Mouse (Mus musculus) midbrain, embryonic 13.5 days (tissue): Measurements from ENCODE around the gene Rpl18a. TPM values are rescaled to one million over a fixed set of nuclear protein-coding genes. Genes with fewer than 3 reads are reported as not detected.
A peak's percentile ranks its signal among the peaks of the same experiment; 100 is the strongest.

Experiments used
- ATAC-seq: fragments of 200-750 bp; cut with Nextera tagmentation; 2 replicates; pipeline ENCODE4 v1.8.0; 2017; ENCODE audit warnings: mild to moderate bottlenecking, moderate TSS enrichment, moderate library complexity
- H3K27ac ChIP-seq: fragments of 300-500 bp; sonication (generic); 2 replicates; pipeline ENCODE4 v1.5.1; 2015; ENCODE audit warnings: inconsistent platforms, mild to moderate bottlenecking, moderate library complexity
- H3K27me3 ChIP-seq: fragments of 300-500 bp; sonication (generic); 2 replicates; pipeline ENCODE4 v1.6.1; 2015; ENCODE audit warnings: mild to moderate bottlenecking, inconsistent platforms
- H3K36me3 ChIP-seq: fragments of 300-500 bp; sonication (generic); 2 replicates; pipeline ENCODE4 v1.6.1; 2015; ENCODE audit warnings: mild to moderate bottlenecking, inconsistent platforms
- H3K4me1 ChIP-seq: fragments of 300-500 bp; sonication (generic); replicated peaks from 2 replicates; pipeline ENCODE4 v1.6.1; 2015; ENCODE audit warnings: inconsistent platforms
- H3K4me2 ChIP-seq: fragments of 300-500 bp; sonication (generic); replicated peaks from 2 replicates; pipeline ENCODE4 v1.6.1; 2015; ENCODE audit warnings: moderate library complexity, mild to moderate bottlenecking, inconsistent platforms
- H3K4me3 ChIP-seq: fragments of 300-500 bp; sonication (generic); replicated peaks from 2 replicates; pipeline ENCODE4 v1.5.1; 2015; ENCODE audit warnings: mild to moderate bottlenecking, inconsistent platforms
- H3K9ac ChIP-seq: fragments of 300-500 bp; sonication (generic); replicated peaks from 2 replicates; pipeline ENCODE4 v1.6.1; 2015; ENCODE audit warnings: mild to moderate bottlenecking, inconsistent platforms
- H3K9me3 ChIP-seq: fragments of 300-500 bp; sonication (generic); 2 replicates; pipeline ENCODE4 v1.6.1; 2016; ENCODE audit warnings: mild to moderate bottlenecking, inconsistent platforms
- WGBS: fragments of 180-500 bp; shearing (Covaris S2); methylation state at CpG from one replicate; pipeline ENCODE4 v1.1.7; 2015; 5-methylcytosine and 5-hydroxymethylcytosine counted together
- polyA plus RNA-seq: library from polyadenylated mRNA; unstranded; fragments of >200 nt; fragmentation: Nextera tagmentation; extraction: Ambion mirVana; gene quantifications from 2 replicates; pipeline ENCODE4 v1.2.1, GENCODE M21; 2015

The Rpl18a gene
- polyA plus RNA-seq, 1 experiment from 2014 or later, result 2,717 TPM

DNA sequence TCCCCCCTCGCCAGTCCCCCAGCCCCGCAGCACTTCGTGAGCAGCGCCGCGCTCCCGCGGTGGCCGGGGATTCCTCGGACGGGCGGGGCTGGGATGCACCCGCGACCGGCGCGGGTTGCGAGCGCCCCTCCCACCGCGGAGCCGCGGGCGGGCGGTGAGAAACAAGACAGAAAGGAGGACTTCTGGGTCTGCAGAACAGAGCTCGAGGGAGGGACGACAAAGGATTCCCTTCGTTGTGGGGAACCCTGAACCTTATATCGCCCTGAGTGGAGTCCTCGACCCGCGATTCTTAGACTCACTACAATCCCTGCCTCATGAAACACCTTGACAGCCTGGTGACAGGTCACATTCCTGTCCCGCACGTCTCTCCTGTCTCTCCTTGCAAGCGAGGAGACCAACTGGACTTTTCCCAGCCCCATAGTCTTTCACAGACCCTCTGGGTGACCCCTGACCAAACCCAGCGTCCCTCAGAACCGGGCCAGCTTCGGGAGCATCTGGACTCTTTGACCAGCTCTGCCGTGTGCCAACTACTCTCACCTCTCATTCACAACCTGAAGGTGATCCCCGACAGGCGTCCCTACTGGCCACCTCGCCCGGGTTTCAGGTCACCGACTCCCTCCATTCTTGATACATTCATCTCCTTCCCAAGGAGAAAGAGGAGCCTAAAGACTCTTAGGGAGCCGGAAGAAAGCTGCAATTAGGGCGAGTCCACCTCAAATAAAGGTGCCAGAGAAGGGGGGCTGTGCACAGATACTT, 33.1 kb downstream of the Rpl18a start:
- WGBS, result 1% methylated on average over 46 of the region's 46 CpGs
- peak overlapping the region; percentile 95 for H3K4me2 ChIP-seq
- no peaks in the 10 kb centered on the region for H3K9me3 ChIP-seq
- peak overlapping the region; percentile 67 for H3K4me3 ChIP-seq
- peak overlapping the region; percentile 93 for H3K9ac ChIP-seq
- H3K36me3 ChIP-seq, result peaks cover 10% of the 10 kb centered on the region
- H3K4me1 ChIP-seq, result peaks cover 72% of the 10 kb centered on the region
- H3K27ac ChIP-seq, result peak overlapping the region; percentile 94
- ATAC-seq, result no peak
- H3K27me3 ChIP-seq, result no peaks in the 10 kb centered on the region

GRCm38 (mm10) chr8:70862824-70863641, 34.2 kb downstream of the Rpl18a start, which contains the start of gene Kcnn1:
Gene Kcnn1, minus strand, starts transcription at chr8:70863258.
- under 1% methylated on average over 55 of the region's 55 CpGs for WGBS
- Histone ChIP-seq H3K4me3 (peak within 1 kb of the TSS; percentile 67), H3K27ac (peak within 1 kb of the TSS; percentile 94), H3K4me2 (peak within 1 kb of the TSS; percentile 95), H3K27me3 (no peaks in the 10 kb centered on the region), H3K9ac (peak within 1 kb of the TSS; percentile 93), H3K4me1 (peaks cover 72% of the 10 kb centered on the region), H3K36me3 (peaks cover 6% of the 10 kb centered on the region), H3K9me3 (no peaks in the 10 kb centered on the region)
- ATAC-seq, result 0 out of 2 replicates have a peak, but pooled peaks have one; percentile 3

- Histone ChIP-seq H3K4me3 (no peak overlapping the region), H3K4me1 (peaks cover 59% of the 10 kb centered on the region), H3K9ac (0 out of 2 replicates have a peak overlapping the region, but pooled peaks have one; percentile 17), H3K27ac (peak overlapping the region; percentile 52; the same call in 1 of the 2 replicates), H3K36me3 (peaks cover 14% of the 10 kb centered on the region), H3K4me2 (peak overlapping the region; percentile 84), H3K27me3 (0 out of 2 replicates have a peak, but pooled peaks cover 3% of the 10 kb centered on the region), H3K9me3 (no peaks in the 10 kb centered on the region)
- WGBS, result 0% methylated on average over 4 of the region's 4 CpGs
- ATAC-seq, result 0 out of 2 replicates have a peak, but pooled peaks have one; percentile 10
Measured at GRCm38 (mm10) chr8:70857516-70857915, 39.7 kb downstream of the Rpl18a start.

- 7% methylated on average over 33 of the region's 33 CpGs for WGBS
- H3K27ac ChIP-seq, result peak overlapping the region; percentile 14; the same call in 1 of the 2 replicates
Measured at GRCm38 (mm10) chr8:70856541-70857197, 40.5 kb downstream of the Rpl18a start.

GRCm38 (mm10) chr8:70856028-70856427, 41.2 kb downstream of the Rpl18a start:
- Histone ChIP-seq H3K9ac (no peak overlapping the region), H3K27me3 (0 out of 2 replicates have a peak, but pooled peaks cover 3% of the 10 kb centered on the region), H3K36me3 (peaks cover 23% of the 10 kb centered on the region), H3K4me2 (peak overlapping the region; percentile 84), H3K4me1 (peaks cover 45% of the 10 kb centered on the region), H3K4me3 (peak overlapping the region; percentile 50; the same call in 1 of the 2 replicates), H3K27ac (no peak overlapping the region), H3K9me3 (no peaks in the 10 kb centered on the region)
- 0 out of 2 replicates have a peak, but pooled peaks have one; percentile 1 for ATAC-seq
- 63% methylated on average over 5 of the region's 5 CpGs for WGBS

More at GRCm38 (mm10) chr8:70856541-70857197, 40.5 kb downstream of the Rpl18a start:
- H3K27me3 ChIP-seq, result 0 out of 2 replicates have a peak, but pooled peaks cover 3% of the 10 kb centered on the region
- peak overlapping the region; percentile 50 for H3K4me3 ChIP-seq
- peak overlapping the region; percentile 70 for H3K9ac ChIP-seq
- peaks cover 19% of the 10 kb centered on the region for H3K36me3 ChIP-seq
- H3K4me2 ChIP-seq, result peak overlapping the region; percentile 84
- peak; percentile 75 for ATAC-seq
- H3K4me1 ChIP-seq, result peaks cover 50% of the 10 kb centered on the region
- H3K9me3 ChIP-seq, result no peaks in the 10 kb centered on the region

GRCm38 (mm10) chr8:70853863-70854262, 43.3 kb downstream of the Rpl18a start:
- H3K4me3 ChIP-seq, result no peak overlapping the region
- no peak overlapping the region for H3K9ac ChIP-seq
- ATAC-seq, result no peak
- 89% methylated on average over 2 of the region's 2 CpGs for WGBS
- H3K4me1 ChIP-seq, result peaks cover 37% of the 10 kb centered on the region
- H3K27ac ChIP-seq, result no peak overlapping the region
- peaks cover 33% of the 10 kb centered on the region for H3K36me3 ChIP-seq
- no peak overlapping the region for H3K4me2 ChIP-seq
- H3K9me3 ChIP-seq, result no peaks in the 10 kb centered on the region
- H3K27me3 ChIP-seq, result 0 out of 2 replicates have a peak, but pooled peaks cover 3% of the 10 kb centered on the region

GRCm38 (mm10) chr8:70852595-70853231, 44.5 kb downstream of the Rpl18a start:
- ATAC-seq, result no peak
- peaks cover 25% of the 10 kb centered on the region for H3K4me1 ChIP-seq

GRCm38 (mm10) chr8:70851837-70852236, 45.4 kb downstream of the Rpl18a start:
- Histone ChIP-seq H3K9ac (no peak overlapping the region), H3K4me2 (no peak overlapping the region), H3K9me3 (no peaks in the 10 kb centered on the region), H3K27me3 (0 out of 2 replicates have a peak, but pooled peaks cover 3% of the 10 kb centered on the region), H3K27ac (no peak overlapping the region), H3K4me3 (no peak overlapping the region), H3K4me1 (peaks cover 17% of the 10 kb centered on the region), H3K36me3 (peaks cover 42% of the 10 kb centered on the region)
- WGBS, result 62% methylated on average over 6 of the region's 6 CpGs
- no peak for ATAC-seq

More at GRCm38 (mm10) chr8:70852595-70853231, 44.5 kb downstream of the Rpl18a start:
- Histone ChIP-seq H3K27me3 (0 out of 2 replicates have a peak, but pooled peaks cover 3% of the 10 kb centered on the region), H3K9me3 (no peaks in the 10 kb centered on the region), H3K4me2 (no peak overlapping the region), H3K36me3 (peaks cover 42% of the 10 kb centered on the region), H3K4me3 (no peak overlapping the region), H3K27ac (no peak overlapping the region), H3K9ac (no peak overlapping the region; the same call in 1 of the 2 replicates)
- WGBS, result 91% methylated on average over 41 of the region's 41 CpGs

- Histone ChIP-seq H3K4me2 (no peak overlapping the region), H3K9me3 (no peaks in the 10 kb centered on the region), H3K27ac (no peak overlapping the region), H3K4me3 (no peak overlapping the region), H3K27me3 (0 out of 2 replicates have a peak, but pooled peaks cover 3% of the 10 kb centered on the region), H3K4me1 (peaks cover 8% of the 10 kb centered on the region), H3K36me3 (peaks cover 42% of the 10 kb centered on the region), H3K9ac (no peak overlapping the region)
- 88% methylated on average over 4 of the region's 4 CpGs for WGBS
- no peak for ATAC-seq
Measured at GRCm38 (mm10) chr8:70850947-70851346, 46.3 kb downstream of the Rpl18a start.

DNA sequence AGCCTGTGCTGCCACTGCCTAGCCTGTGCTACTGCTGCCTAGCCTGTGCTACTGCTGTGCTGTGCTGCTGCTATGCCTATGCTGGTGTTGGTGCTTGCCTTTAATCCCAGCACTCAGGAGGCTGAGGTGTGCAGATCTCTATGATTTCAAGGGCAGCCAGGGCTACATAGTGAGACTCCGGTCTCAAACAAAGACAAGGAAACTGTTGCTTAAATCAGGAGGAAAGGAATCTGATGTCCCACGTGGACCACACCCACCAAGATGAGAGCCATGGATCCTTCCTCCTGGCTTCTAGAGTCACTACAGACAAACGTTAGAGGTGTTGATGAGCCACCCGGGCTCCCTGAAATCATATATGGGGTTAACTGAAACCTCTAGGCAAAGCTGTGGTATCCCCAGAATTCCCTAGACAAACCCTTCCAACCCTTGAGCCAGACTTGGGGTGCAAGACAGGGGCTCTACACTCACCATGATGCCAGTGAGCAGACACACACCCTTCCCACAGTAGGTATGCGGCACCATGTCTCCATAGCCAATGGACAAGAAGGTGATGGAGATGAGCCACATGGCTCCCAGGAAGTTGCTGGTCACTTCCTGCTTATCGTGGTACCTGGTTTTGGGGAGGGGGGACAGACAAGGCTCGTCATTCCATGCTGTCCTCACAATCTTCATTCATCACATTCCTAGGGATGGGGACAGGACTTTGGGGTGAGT, 46.9 kb downstream of the Rpl18a start:
- no peak for ATAC-seq
- peaks cover 42% of the 10 kb centered on the region for H3K36me3 ChIP-seq
- H3K27me3 ChIP-seq, result no peaks in the 10 kb centered on the region
- H3K4me1 ChIP-seq, result peaks cover 4% of the 10 kb centered on the region
- WGBS, result 76% methylated on average over 7 of the region's 7 CpGs
- H3K9ac ChIP-seq, result no peak overlapping the region
- no peak overlapping the region for H3K27ac ChIP-seq
- H3K9me3 ChIP-seq, result no peaks in the 10 kb centered on the region
- no peak overlapping the region for H3K4me3 ChIP-seq
- H3K4me2 ChIP-seq, result no peak overlapping the region
